Mouse (Mus musculus) macrophage (primary cell): Measurements from ENCODE around the gene Pknox1. TPM values are rescaled to one million over a fixed set of nuclear protein-coding genes. Genes with fewer than 3 reads are reported as not detected.

Source experiments
- polyA plus RNA-seq: library from polyadenylated mRNA; stranded (reverse); fragments of 250-400 nt; gene quantifications from 3 replicates; pipeline ENCODE4 v1.2.4, GENCODE M21; 2018; ENCODE audit warnings: inconsistent platforms

Pknox1 gene
- polyA plus RNA-seq, 1 experiment from 2014 or later = 6.6 TPM

Other genes starting within 250 kb of the Pknox1 start
- not detected in 3 replicates for gene Pde9a, start 178.5 kb upstream of the Pknox1 start, polyA plus RNA-seq
- gene Wdr4, start 44.8 kb upstream of the Pknox1 start, polyA plus RNA-seq = 4.1 to 9.5 TPM (median 9.2 TPM) in 3 replicates
- 192 to 199 TPM (median 195 TPM) in 3 replicates for gene Ndufv3, start 44.6 kb upstream of the Pknox1 start, polyA plus RNA-seq
- not detected in 3 replicates for gene Cbs, start 72.5 kb downstream of the Pknox1 start, polyA plus RNA-seq
- 75.6 to 153 TPM (median 87.3 TPM) in 3 replicates for gene U2af1, start 94.2 kb downstream of the Pknox1 start, polyA plus RNA-seq
- not detected in 3 replicates for gene Cryaa, start 113.1 kb downstream of the Pknox1 start, polyA plus RNA-seq